Mouse (Mus musculus) liver, embryonic 13.5 days (tissue): ENCODE data around the gene Plekhg2. TPM values are rescaled to one million over a fixed set of nuclear protein-coding genes. Genes with fewer than 3 reads are reported as not detected.

Experiments used
- ATAC-seq: fragments of 200-750 bp; cut with Nextera tagmentation; 2 replicates; pipeline ENCODE4 v1.8.0; 2017; ENCODE audit warnings: low read depth, mild to moderate bottlenecking, moderate number of reproducible peaks, moderate library complexity
- DNase-seq: peaks from one replicate; pipeline ENCODE4 v3.0.0; 2022
- H3K27ac ChIP-seq: fragments of 300-500 bp; sonication (generic); 2 replicates; pipeline ENCODE4 v1.5.1; 2015; ENCODE audit warnings: moderate library complexity, mild to moderate bottlenecking, inconsistent platforms
- H3K27me3 ChIP-seq: fragments of 300-500 bp; sonication (generic); 2 replicates; pipeline ENCODE4 v1.6.1; 2015; ENCODE audit warnings: mild to moderate bottlenecking, inconsistent platforms
- H3K36me3 ChIP-seq: fragments of 300-500 bp; sonication (generic); 2 replicates; pipeline ENCODE4 v1.6.1; 2015; ENCODE audit warnings: mild to moderate bottlenecking, inconsistent platforms
- H3K4me1 ChIP-seq: fragments of 300-500 bp; sonication (generic); replicated peaks from 2 replicates; pipeline ENCODE4 v1.6.1; 2015; ENCODE audit warnings: inconsistent platforms
- H3K4me2 ChIP-seq: fragments of 300-500 bp; sonication (generic); 2 replicates; pipeline ENCODE4 v1.6.1; 2015; ENCODE audit warnings: inconsistent platforms, mild to moderate bottlenecking, moderate library complexity
- H3K4me3 ChIP-seq: fragments of 300-500 bp; sonication (generic); replicated peaks from 2 replicates; pipeline ENCODE4 v1.5.1; 2015; ENCODE audit warnings: mild to moderate bottlenecking, inconsistent platforms
- H3K9ac ChIP-seq: fragments of 300-500 bp; sonication (generic); 2 replicates; pipeline ENCODE4 v1.6.1; 2015; ENCODE audit warnings: mild to moderate bottlenecking, inconsistent platforms
- H3K9me3 ChIP-seq: fragments of 300-500 bp; sonication (generic); replicated peaks from 2 replicates; pipeline ENCODE4 v1.6.1; 2016; ENCODE audit warnings: inconsistent platforms
- WGBS: fragments of 180-500 bp; shearing (Covaris S2); methylation state at CpG from one replicate; pipeline ENCODE4 v1.1.7; 2015; ENCODE audit not compliant: insufficient replicate concordance; 5-methylcytosine and 5-hydroxymethylcytosine counted together
- polyA plus RNA-seq: library from polyadenylated mRNA; unstranded; fragments of >200 nt; fragmentation: Nextera tagmentation; extraction: Ambion mirVana; gene quantifications from 2 replicates; pipeline ENCODE4 v1.2.1, GENCODE M21; 2015

The Plekhg2 gene
- polyA plus RNA-seq, 1 experiment from 2014 or later = 4.9 TPM

GRCm38 (mm10) chr7:28382347-28382951 is 10.1 kb upstream of the Plekhg2 start:
- peaks cover 21% of the 10 kb centered on the region for H3K36me3 ChIP-seq
- H3K4me1 ChIP-seq = peaks cover 87% of the 10 kb centered on the region
- peak overlapping the region; percentile 61 for H3K4me3 ChIP-seq
- ATAC-seq = peak; percentile 1; the same call in 1 of the 2 replicates
- H3K27ac ChIP-seq = peak overlapping the region; percentile 89
- DNase-seq = peak; percentile 17
- peak overlapping the region; percentile 81 for H3K9ac ChIP-seq
- no peaks in the 10 kb centered on the region for H3K9me3 ChIP-seq
- no peaks in the 10 kb centered on the region for H3K27me3 ChIP-seq
- peak overlapping the region; percentile 92 for H3K4me2 ChIP-seq
- 6% methylated on average over 10 of the region's 12 CpGs for WGBS

GRCm38 (mm10) chr7:28381938-28382337 is 9.5 kb upstream of the Plekhg2 start:
- Histone ChIP-seq H3K9me3 (no peaks in the 10 kb centered on the region), H3K27me3 (no peaks in the 10 kb centered on the region), H3K4me1 (peaks cover 92% of the 10 kb centered on the region), H3K36me3 (peaks cover 21% of the 10 kb centered on the region), H3K27ac (peak overlapping the region; percentile 89), H3K4me2 (peak overlapping the region; percentile 92), H3K9ac (peak overlapping the region; percentile 81), H3K4me3 (peak overlapping the region; percentile 61)
- peak; percentile 61 for DNase-seq
- peak; percentile 23 for ATAC-seq
- under 1% methylated on average over 18 of the region's 20 CpGs for WGBS

GRCm38 (mm10) chr7:28381017-28381790 is 8.8 kb upstream of the Plekhg2 start:
- Histone ChIP-seq H3K36me3 (peaks cover 19% of the 10 kb centered on the region), H3K9ac (peak overlapping the region; percentile 81), H3K4me1 (peaks cover 96% of the 10 kb centered on the region), H3K4me2 (peak overlapping the region; percentile 92), H3K27me3 (no peaks in the 10 kb centered on the region), H3K9me3 (no peaks in the 10 kb centered on the region), H3K27ac (peak overlapping the region; percentile 89), H3K4me3 (peak overlapping the region; percentile 61)
- ATAC-seq = peak; percentile 39
- DNase-seq = peak; percentile 69
- WGBS = 2% methylated on average over 30 of the region's 30 CpGs

GRCm38 (mm10) chr7:28380237-28381016 is 8.0 kb upstream of the Plekhg2 start, which contains the start of gene Zfp36:
Gene Zfp36, minus strand, starts transcription at chr7:28380253.
- no peaks in the 10 kb centered on the region for H3K27me3 ChIP-seq
- no peaks in the 10 kb centered on the region for H3K9me3 ChIP-seq
- H3K36me3 ChIP-seq = peaks cover 13% of the 10 kb centered on the region
- ATAC-seq (no peak), DNase-seq (no peak)
- peak within 1 kb of the TSS; percentile 68 for H3K4me3 ChIP-seq
- WGBS = 27% methylated on average over 17 of the region's 17 CpGs
- peak within 1 kb of the TSS; percentile 92 for H3K4me2 ChIP-seq
- peak within 1 kb of the TSS; percentile 89 for H3K27ac ChIP-seq
- H3K4me1 ChIP-seq = peaks cover 95% of the 10 kb centered on the region
- peak within 1 kb of the TSS; percentile 81 for H3K9ac ChIP-seq

GRCm38 (mm10) chr7:28378769-28379651 is 6.6 kb upstream of the Plekhg2 start:
- H3K27ac ChIP-seq = peak overlapping the region; percentile 89
- H3K9me3 ChIP-seq = no peaks in the 10 kb centered on the region
- no peaks in the 10 kb centered on the region for H3K27me3 ChIP-seq
- H3K36me3 ChIP-seq = peaks cover 10% of the 10 kb centered on the region
- H3K9ac ChIP-seq = peak overlapping the region; percentile 81
- WGBS = under 1% methylated on average over 53 of the region's 53 CpGs
- H3K4me1 ChIP-seq = peaks cover 95% of the 10 kb centered on the region
- H3K4me2 ChIP-seq = peak overlapping the region; percentile 91
- ATAC-seq (peak; percentile 67), DNase-seq (peak; percentile 88)
- H3K4me3 ChIP-seq = peak overlapping the region; percentile 68

- Histone ChIP-seq H3K4me1 (peaks cover 95% of the 10 kb centered on the region), H3K9ac (peak overlapping the region; percentile 81), H3K4me3 (peak overlapping the region; percentile 68), H3K27me3 (no peaks in the 10 kb centered on the region), H3K9me3 (no peaks in the 10 kb centered on the region), H3K4me2 (peak overlapping the region; percentile 91), H3K36me3 (peaks cover 10% of the 10 kb centered on the region), H3K27ac (peak overlapping the region; percentile 89)
- DNase-seq (peak; percentile 26), ATAC-seq (no peak)
- WGBS = 22% methylated on average over 32 of the region's 32 CpGs
These were observed 5.8 kb upstream of the Plekhg2 start for GRCm38 (mm10) chr7:28378066-28378690.

- DNase-seq (no peak), ATAC-seq (no peak)
- peak overlapping the region; percentile 91 for H3K4me2 ChIP-seq
- H3K27me3 ChIP-seq = no peaks in the 10 kb centered on the region
- H3K9ac ChIP-seq = peak overlapping the region; percentile 81
- H3K4me1 ChIP-seq = peaks cover 90% of the 10 kb centered on the region
- peak overlapping the region; percentile 89 for H3K27ac ChIP-seq
- WGBS = 51% methylated on average over 18 of the region's 18 CpGs
- no peaks in the 10 kb centered on the region for H3K9me3 ChIP-seq
- peak overlapping the region; percentile 68 for H3K4me3 ChIP-seq
- H3K36me3 ChIP-seq = peaks cover 10% of the 10 kb centered on the region
These were observed 5.0 kb upstream of the Plekhg2 start for GRCm38 (mm10) chr7:28377190-28378065.

GRCm38 (mm10) chr7:28376011-28376771 is 3.8 kb upstream of the Plekhg2 start:
- Histone ChIP-seq H3K36me3 (peaks cover 10% of the 10 kb centered on the region), H3K9me3 (no peaks in the 10 kb centered on the region), H3K9ac (peak overlapping the region; percentile 79), H3K4me2 (peak overlapping the region; percentile 91), H3K27ac (peak overlapping the region; percentile 91), H3K4me1 (peaks cover 89% of the 10 kb centered on the region), H3K4me3 (peak overlapping the region; percentile 68), H3K27me3 (peaks cover 5% of the 10 kb centered on the region; the same call in 1 of the 2 replicates)
- 4% methylated on average over 30 of the region's 30 CpGs for WGBS
- ATAC-seq (no peak), DNase-seq (peak; percentile 38)
